Mouse (Mus musculus) lung, adult 2 months (tissue): Measurements from ENCODE around the gene Vps72.

Source experiments
- CTCF ChIP-seq: fragments of 200-500 bp; IDR thresholded peaks from 2 replicates; pipeline ENCODE4 v1.5.1; 2011; ENCODE audit warnings: mild to moderate bottlenecking, low read length, control low read depth; ENCODE audit not compliant: insufficient read depth
- POLR2A ChIP-seq: fragments of 200-500 bp; IDR thresholded peaks from 2 replicates; pipeline ENCODE4 v1.6.1; 2011; ENCODE audit warnings: low read depth, mild to moderate bottlenecking, control low read depth, low read length, borderline replicate concordance; ENCODE audit errors: extremely low read depth

GRCm38 (mm10) chr3:95121580-95121979, 10.8 kb downstream of the Vps72 start:
- no peak for TF ChIP-seq CTCF
- no peak for TF ChIP-seq POLR2A
